Mouse (Mus musculus) fibroblast of lung, adult 2 months (primary cell): Measurements from ENCODE around the gene Zfp93.
"Not testable (repeated sequence)": the region's sequence is repeated elsewhere in the genome, so short reads cannot be mapped to it uniquely, and the experiment has no call there.

Source experiments
- DNase-seq: peaks from one replicate; pipeline ENCODE4 v3.0.0-alpha.2; 2011; ENCODE audit warnings: low read depth

Zfp93 gene

DNA sequence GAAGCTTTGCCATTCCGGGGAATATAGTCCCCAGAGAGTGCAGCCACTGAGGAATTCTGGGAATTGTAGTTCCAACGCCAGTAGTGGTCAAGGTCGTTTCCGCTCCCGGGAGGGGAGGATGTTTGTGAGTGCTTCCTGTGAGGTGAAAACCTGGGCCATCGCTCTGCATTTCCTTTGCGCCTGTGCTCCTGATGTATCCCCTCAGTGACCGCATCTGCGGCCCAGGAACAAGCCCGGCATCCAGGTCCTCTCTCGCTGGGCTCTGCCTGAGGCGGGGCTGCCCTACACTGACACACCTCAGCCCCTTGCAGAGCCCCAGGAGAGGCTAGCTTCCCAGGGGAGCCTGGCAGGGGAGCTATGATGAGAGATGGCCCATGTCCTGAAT is at the start of gene Zfp93:
TSS of gene Zfp93 (plus strand) at position 133 of the 385 bp plus-strand sequence.
- peak; percentile 55 for DNase-seq

DNA sequence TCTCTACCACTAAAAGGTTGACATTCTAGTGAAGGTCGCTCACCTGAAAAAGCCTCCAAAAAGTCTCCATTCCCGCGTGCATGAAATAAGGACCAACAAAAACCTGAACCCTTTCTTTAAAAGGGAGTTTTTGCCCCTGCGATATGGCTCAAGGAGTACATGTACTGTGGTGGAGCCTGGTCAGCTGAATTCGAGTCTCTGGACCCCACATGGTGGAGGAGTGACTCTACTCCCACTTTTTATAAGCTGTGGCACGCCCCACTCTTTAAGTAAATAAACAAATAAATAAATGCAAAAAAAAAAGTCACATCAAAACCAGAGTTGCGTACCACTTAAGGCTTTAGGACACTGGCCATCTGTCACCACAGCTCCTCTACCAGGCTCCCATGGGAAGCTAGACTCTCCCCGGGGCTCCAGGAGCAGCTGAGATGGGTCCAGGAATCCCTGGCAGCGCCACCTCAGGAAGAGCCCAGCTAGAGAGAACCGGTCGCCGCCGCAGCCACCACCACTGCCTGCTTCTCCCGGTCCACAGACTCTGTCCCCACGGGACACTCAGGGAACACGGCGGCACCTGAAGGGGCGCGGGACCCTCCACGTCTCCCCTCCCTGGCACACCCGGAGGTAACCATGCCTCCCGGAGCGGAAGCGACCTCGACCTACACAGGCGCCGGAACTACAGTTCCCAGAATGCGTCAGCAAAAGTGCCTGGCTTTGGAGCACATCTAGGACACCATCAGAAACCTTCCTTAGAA is 33.0 kb upstream of the Zfp93 start, which contains the start of gene Zfp109:
TSS of gene Zfp109 (minus strand) at position 521 of the 752 bp plus-strand sequence.
- peak; percentile 25 for DNase-seq

DNA sequence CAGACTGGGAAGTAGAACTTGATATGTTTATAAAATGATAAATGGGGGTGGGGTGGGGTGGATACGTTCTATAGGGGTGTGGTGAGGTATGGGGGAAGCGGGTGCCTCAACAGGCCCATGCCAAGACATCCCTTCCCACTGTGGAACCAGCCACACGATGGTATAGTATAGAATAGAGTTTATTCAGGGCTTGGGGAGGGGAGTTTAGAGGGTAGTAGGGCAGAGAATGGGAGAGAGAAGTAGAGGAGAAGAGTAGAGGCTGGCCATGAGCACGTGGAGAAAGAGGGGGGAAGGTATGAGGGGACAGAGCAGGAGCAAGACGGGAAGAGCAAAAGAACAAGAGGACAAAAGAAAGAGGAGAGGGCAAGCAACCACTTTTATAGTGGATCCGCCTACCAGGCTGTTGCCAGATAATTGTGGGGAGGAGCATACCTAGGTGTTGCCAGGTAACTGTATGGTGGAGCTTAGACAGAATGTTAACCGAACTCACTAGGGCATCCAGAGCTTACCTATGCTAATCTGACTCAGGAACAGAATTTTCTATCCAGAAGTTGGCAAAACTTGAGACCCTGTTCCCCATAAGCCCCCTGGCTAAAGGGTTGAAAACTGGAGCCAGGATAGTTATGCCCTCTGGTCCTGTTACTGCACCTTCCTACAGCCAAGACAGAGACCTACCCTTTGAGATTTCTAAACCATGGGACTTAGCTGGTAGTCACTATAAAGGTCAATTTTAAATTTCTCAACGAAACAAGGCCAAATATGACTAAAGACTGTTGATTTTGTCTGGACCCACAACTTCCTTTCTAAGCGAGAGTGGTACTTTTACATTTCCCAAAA is 16.2 kb upstream of the Zfp93 start:
- DNase-seq, result no peak

DNA sequence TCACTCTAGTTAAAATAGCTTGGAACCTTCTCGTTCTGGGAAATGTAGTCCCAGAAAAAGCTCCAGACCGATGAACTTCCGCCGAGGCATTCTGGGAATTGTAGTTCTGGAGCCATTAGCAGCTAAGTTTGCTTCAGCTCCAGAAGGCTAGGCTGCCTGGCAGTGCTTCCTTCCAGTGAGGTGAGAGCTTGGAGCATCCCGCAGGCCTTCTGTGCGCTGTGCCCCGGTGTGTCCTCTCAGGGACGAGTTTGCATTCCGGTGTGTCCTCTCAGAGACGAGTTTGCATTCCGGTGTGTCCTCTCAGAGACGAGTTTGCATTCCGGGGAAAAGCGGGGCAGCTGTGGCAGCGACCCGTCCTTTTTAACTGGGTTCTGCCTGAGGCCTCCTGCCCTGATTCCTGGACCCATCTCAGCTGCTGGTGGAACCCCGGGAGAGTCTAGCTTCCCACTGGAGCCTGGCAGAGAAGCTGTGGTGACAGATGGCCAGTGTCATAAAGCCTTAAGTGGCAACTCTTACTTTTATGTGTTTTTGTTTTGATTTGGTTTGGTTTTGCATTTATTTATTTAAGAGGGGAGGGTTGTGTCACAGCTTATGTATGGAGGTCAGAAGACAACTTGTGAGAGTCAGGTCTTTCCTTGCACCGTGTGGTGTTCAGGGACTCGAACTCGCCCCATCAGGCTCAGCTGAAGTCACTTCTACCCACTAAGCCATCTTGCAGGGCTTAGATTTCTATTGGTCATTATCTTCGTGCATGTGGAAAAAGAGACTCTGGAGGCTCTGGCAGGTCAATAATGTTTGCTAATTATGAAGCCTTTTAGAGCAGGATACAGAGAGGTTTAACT is 15.4 kb upstream of the Zfp93 start, which contains the start of gene Zfp108:
TSS of gene Zfp108 (plus strand) at position 162 of the 842 bp plus-strand sequence.
- DNase-seq, result peak; percentile 74

DNA sequence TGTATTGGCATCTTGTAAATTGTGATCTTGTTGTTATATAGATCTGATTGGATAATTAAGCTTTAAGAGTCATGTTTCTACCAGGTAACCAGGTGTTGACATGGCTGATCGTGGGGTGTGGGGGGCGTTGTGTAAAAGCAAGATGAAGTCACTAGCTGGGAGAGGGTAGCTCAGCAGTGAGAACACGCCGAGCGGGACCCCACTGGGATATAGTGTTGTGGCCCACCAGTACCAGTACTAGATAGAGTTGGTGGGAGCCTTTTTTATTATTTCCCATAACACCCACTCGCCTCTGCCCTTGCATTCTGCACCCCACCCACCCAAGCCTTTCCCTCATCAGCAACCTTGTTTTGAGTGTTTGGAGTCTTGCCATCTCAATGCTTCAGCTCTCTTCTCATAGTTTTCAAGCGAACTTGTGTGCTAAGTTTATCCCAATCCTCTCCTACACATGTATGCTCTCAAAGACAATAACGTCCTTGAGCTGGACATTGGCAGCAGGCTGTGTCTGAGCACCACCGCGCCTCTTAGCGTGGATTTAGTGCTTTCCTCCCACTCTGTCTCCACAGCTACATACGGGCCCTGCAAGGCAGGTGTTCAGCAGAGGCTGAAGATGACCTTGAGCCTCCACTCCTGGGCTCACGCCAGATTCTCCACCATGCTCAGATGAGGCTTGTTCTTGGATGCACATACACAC is 10.8 kb upstream of the Zfp93 start:
- DNase-seq, result no peak

DNA sequence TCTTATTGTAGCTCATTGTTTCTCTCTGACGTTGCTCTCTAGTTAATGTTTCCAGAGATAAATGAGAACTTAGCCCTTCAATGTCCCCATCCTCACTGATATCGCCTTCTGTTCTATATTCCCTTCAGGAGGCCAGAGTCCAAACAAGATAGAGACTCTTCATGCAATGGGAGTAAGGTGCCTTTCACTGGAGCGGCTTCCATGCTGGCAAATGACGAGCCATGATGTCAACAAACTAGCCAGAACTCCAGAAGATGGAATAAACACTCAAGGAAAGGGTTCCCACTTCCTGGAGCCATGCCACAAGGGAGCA is 10.3 kb upstream of the Zfp93 start:
- no peak for DNase-seq

DNA sequence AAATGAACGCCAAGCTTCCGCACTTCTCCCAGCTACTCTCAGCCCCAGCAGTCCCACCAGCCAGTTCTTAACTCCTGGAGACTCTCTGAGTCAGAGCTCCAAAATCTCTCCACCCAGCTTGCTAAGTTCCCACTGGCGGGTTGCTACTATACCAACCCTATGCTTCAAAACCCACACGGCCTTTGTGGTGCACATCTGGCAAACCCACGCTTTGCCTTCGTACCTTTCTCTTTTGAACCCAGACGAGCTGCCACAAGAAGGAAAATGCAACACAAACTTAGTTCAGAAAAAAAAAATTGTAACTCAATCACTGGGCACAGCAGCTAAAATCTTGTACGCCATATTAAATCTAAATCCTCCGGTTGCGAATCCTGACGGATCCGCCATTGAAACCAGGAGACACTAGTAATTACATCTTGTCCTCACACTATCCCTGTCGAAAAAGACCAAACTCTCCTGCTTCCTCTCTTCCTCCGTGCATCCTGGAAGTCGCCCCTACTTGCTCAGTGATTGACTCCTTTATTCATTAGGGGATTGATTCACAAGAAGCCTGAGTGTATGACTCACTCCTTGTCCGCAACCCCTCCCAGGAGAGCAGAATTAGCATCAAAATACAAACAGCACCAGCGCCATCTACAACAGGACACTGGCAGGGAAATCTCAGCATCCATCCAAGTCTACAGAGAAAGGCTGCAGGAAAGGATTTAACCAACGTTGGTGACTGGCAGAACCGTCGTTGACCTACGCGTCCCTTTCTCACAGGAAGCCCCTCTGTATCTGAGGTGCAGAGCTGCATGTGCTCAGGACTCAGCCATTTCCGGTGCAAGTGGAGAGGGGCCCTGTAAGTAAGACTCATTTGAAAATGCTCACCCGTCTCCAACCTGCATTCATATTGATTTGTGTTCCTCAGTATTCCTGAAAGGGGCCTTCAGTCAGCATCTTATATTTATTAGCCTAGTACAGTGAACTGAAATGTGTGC is 1.8 kb upstream of the Zfp93 start:
- DNase-seq, result no peak

DNA sequence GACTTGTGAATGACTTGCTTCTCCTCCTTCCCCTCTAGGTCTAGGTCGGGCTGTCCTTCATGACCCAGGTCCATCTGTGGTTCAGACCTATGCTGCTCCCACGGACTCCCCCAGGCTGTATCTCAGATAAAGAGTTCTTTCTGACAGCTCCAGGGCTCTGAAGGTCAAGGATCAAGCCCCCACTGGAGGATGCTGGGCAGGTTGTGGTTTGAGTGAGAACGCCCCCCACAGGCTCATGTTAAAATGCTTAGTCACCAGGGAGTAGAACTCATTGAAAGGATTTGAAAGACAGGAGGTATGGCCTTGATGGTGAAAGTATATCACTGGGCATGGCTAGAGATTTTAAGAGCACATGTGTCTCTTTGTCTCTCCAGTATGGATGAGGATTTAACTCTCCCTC is 964 bp upstream of the Zfp93 start:
- DNase-seq, result no peak

DNA sequence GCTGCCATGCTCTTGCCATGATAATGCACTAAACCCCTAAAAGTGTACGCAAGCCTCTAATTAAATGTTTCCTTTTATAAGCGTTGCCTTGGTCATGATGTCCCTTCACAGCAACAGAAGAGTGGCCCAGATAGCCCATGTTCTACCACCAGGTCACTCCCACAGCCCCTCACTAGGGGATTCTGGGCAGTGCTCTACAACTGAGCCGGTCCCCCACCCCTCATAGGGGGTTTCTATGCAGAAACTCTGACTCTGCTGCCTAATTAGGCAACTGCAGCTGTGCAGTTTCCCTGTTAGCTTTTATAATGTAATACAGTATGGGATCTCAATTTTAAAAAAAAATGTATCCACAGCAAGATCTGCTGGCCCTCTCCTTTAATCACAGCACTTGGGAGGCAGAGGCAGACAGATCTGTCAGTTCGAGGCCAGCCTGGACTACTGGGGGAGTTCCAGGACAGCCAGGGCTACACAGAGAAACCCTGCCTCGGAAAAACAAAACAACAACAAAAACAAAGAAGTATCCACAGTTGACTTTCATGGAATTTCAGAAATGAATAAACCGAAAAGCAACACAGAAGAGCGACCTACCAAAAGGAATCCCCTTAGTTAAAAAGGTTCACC is 443 bp upstream of the Zfp93 start:
- DNase-seq, result no peak

DNA sequence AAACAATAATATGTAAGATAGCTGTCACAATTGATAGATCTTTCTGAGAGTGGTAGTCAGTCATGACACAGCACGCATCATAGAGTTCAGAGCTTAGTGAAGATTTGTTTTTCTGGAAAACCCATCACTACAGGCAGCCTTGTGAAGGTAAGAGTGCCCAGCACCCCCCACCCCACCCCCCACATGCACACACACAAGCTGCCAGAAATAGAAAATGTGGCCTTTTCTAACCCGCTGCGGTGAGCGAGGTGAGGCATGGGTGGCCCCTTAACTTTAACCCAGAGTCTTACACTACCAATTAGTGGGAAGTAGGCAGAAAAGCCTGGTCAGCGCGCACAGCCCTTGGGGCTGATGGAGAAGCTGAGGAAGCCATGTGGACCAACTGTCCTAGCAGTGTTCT is 971 bp downstream of the Zfp93 start:
- no peak for DNase-seq

DNA sequence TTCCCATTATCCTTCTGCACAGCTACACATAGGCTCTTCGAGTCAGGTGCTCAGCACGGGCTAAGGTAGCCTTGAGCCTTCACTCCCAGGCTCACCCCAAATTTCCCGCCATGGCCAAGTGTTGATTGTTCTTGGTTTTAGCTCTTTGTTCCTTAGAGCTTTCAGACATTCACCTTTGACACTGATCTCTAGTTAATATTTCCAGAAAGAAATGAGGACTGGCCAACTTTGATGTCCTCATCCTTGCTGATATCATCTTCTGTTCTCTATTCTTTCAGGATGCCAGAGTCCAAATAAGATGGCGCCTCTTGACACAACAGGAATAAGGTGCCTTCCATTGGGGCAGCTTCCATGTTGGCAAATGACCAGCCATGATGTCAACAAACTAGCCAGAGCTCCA is 4.2 kb downstream of the Zfp93 start:
- DNase-seq, result no peak

DNA sequence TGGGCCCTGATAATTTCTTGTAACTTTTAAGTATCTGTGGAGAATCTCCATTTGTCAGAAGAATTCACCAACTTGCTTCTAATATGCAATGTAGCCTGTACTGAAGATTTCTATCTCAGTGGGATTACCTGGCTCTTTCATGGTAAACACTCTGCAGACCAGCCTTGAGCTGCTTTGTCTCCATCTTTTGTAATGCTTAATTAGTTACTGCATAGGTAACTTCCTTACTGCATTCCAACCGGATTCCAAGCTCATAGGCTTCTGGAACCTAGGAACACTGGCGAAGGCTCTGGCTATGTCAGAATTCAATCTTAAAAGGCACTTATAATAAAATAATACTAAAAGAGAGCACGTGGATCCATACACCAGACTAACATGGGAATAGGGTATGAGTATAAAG is 8.6 kb downstream of the Zfp93 start:
- not testable (repeated sequence) for DNase-seq

DNA sequence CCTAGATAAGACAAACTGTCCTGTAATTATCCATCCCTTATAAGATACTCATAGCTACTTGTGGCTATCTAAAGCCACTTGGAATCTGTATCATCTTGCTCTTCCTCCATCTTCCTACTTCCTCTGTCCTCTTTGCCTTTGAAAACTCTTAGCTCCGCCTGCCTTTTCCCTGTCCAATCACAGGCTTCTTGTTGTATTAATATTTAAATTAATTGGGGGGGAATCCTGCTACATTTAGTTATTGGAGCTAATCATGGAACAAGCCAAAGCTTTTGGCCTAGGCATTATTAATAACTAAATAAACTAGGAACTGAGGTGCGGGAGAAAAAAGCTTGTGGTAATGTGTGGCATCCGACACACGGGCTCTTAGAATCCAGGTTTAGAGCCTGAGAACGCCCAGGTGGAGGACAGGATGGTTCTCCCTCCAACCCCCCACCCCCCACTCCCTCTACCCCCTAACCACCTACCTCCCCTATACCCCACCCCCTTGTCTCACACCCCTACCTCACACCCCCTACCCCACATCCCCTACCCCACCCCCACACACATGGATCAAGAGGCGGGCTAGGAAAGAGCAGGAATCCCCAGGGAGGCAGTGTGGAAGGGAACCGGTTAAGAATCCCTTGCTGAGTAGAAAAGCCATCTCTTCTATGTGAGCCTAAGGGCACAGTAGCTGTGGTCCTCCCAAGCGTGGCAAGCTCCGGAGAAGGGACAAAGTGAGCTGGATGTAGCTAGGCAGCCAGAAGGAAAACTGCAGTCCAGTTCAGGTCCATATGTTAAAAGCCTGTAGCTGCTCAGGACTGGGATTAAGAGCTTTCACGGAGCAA is 10.0 kb downstream of the Zfp93 start:
- DNase-seq, result no peak

DNA sequence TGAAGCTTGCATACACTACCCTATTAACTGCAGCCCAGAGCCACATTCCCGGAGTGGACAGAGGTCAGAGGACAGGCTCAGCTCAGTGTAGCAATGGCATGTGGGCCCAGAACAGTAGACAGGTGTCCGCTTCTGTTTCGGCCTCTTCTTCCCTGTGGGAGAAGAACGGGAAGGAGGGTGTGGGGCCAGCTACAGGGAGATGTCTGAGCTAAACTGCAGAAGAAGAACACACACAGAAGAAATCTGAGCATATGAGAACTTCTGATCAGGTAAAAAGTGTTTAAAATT is 10.6 kb downstream of the Zfp93 start:
- DNase-seq, result no peak

DNA sequence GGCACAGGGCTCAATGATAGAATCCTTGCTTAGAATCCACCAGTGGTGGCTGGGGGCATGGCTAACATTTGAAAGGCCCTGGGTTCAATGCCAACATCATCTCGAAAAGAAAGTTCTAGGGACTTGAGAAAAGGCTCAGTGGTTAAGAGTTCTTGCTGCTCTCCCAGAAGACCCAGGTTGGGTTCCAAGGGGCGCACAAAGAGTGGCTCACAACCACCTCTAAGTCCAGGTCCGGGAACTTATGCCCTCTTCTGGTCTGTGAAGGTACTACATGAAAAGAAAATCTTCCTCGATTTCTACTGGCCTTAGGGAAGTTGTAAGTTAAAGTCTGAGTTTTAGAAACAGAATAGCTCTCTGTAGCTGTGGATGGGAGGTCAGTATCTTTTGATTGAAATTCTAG is 15.9 kb downstream of the Zfp93 start:
- no peak for DNase-seq

DNA sequence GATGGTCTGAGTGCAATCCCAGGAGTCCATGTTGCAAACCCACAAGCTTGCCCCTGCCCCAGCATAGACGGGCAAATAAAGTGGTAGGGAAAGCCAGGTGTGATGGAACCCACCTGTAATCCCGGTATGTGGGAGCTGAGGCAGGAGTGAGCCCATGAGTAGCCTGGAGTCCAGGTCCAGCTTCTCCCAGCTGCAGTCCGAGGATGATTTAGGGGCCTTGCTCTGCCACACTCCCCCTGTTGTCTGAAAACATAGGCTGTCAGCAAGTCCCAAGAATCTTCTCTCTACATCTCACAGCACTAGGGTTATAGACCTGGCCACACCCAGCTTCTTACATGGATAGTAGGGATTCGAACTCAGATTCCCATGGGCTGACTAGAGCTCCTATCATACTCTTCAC is 16.7 kb downstream of the Zfp93 start:
- DNase-seq, result no peak

DNA sequence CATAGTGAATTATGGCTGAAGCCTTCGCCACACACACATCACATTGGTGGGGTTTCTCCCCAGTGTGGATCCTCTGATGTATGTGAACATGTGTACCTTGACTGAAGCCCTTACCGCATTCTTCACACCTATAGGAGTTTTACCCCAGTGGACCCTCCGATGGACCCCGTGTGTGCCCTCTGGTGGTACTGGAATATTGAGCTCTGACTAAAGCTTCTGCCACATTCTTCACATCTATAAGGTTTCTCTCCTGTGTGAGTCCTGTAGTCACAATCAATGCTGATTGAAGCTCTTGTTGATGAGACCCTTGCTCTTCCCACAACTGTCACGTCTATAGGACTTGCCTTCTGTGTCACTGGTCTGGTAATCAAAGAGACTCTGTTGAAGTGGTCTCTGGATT is 17.4 kb downstream of the Zfp93 start:
- no peak for DNase-seq

DNA sequence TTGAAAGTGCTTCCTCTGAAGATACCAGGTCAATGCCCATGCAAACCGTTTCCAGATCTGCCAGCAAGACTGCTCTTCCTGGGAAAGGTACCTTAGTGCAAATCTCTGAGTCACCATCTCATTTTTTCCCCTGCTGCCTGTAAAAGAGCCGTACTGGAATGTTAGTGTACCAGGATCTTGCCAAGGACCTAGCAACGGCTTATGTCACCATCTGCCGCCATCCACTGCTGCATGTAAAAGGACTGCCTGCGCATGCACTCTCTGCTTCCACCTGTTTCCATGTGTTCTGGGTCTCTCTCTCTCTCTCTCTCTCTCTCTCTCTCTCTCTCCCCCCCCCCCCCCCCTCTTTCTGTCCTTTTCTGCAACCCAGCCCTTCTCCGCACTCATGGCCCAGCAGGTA is 18.3 kb downstream of the Zfp93 start:
- DNase-seq, result no peak

DNA sequence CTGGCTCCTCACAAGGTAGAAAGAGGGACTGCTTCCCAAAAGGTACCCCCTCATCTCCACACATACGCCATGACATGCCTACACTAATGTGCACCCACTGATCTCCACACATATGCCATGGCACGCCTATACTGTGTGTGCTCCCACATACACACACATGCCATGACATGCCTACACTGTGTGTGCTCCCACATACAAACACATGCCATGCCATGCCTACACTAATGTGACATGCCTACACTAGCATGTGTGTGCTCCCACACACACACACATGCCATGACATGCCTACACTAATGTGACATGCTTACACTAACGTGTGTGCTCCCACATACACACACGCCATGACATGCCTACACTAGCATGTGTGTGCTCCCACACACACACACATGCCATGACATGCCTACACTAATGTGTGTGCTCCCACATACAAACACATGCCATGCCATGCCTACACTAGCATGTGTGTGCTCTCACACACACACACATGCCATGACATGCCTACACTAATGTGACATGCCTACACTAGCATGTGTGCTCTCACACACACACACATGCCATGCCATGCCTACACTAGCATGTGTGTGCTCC is 20.0 kb downstream of the Zfp93 start:
- no peak for DNase-seq
